ENCODE assay signal across 9 mouse cellular contexts in genomic region chr4:87788691-87789090, GRCm38 (mm10).
DNase-seq lines count a peak whose midpoint lies in the region; ATAC-seq and TF ChIP-seq lines count a peak whose summit lies in the region.
"Had no signal": no experiment of that assay in that cellular context is flagged by ENCODE, and none has a peak within 500 bp of the region (broad histone marks: within the 10 kb centered on the region; RNA-seq: fewer than 3 reads in every experiment).

No protein-coding gene starts in this region.

- 76% methylated on average over 8 of the region's 8 CpGs for WGBS in kidney, embryonic 16.5 days

- H3K4me2 ChIP-seq in kidney, embryonic 16.5 days (replicated peaks; ENCODE audit: low read depth, low read length) = no peak overlapping the region
- H3K4me2 ChIP-seq: embryonic facial prominence, embryonic 15.5 days had no signal

- peak; percentile 41 for DNase-seq in kidney, adult 18-20 months
- DNase-seq in CD4-positive, CD25-positive, alpha-beta regulatory T cell, adult 2 months (ENCODE audit: low read depth, low spot score) = peak; percentile 72
- peak; percentile 34 to 75 for DNase-seq in adrenal gland, adult (ENCODE audit: inconsistent age in 2 of 2, low spot score in 1 of 2)
- peak; percentile 46 to 75 for DNase-seq in kidney, postnatal 25 days
- no peak for DNase-seq in MN1 (ENCODE audit: low spot score)

- ATAC-seq in kidney, embryonic 16.5 days (ENCODE audit: low FRiP score, low TSS enrichment) = no peak
- ATAC-seq in megakaryocyte progenitor cell, adult 5-6 weeks (replicated peaks; ENCODE audit: poor library complexity) = peak; percentile 93

- peaks cover 11% of the 10 kb centered on the region for H3K4me1 ChIP-seq in kidney, embryonic 16.5 days (ENCODE audit: insufficient read depth, low read length)
- peaks cover 3% of the 10 kb centered on the region; the same call in 1 of the 2 replicates for H3K4me1 ChIP-seq in cortical plate, adult 2 months (ENCODE audit: control insufficient read depth, insufficient read depth, low read length)

- no peaks in the 10 kb centered on the region for H3K27me3 ChIP-seq in kidney, embryonic 16.5 days (ENCODE audit: insufficient read depth, low read length)
- H3K27me3 ChIP-seq: embryonic facial prominence, embryonic 15.5 days had no signal

- H3K27ac ChIP-seq in kidney, embryonic 16.5 days (ENCODE audit: low read length) = no peak overlapping the region
- H3K27ac ChIP-seq in cortical plate, adult 2 months (ENCODE audit: insufficient read depth, low read length) = no peak overlapping the region
- H3K27ac ChIP-seq: embryonic facial prominence, embryonic 15.5 days had no signal

- no peak overlapping the region for H3K9ac ChIP-seq in kidney, embryonic 16.5 days (replicated peaks; ENCODE audit: low read length)
- H3K9ac ChIP-seq: embryonic facial prominence, embryonic 15.5 days had no signal

- TF ChIP-seq POLR2A in cortical plate, adult 2 months (IDR thresholded peaks at IDR 0.05; ENCODE audit: extremely low read depth, insufficient read depth, low read length) = no peak

- peak; percentile 20; the same call in 1 of the 2 replicates for TF ChIP-seq CTCF in cortical plate, adult 2 months (IDR thresholded peaks at IDR 0.05; ENCODE audit: extremely low read depth, insufficient read depth, low read length)

- H3K9me3 ChIP-seq in kidney, embryonic 16.5 days (ENCODE audit: low read length) = no peaks in the 10 kb centered on the region
- H3K9me3 ChIP-seq: embryonic facial prominence, embryonic 15.5 days had no signal

- peaks cover 22% of the 10 kb centered on the region for H3K36me3 ChIP-seq in kidney, embryonic 16.5 days (ENCODE audit: insufficient read depth, low read length)

- no peak overlapping the region for H3K4me3 ChIP-seq in kidney, embryonic 16.5 days (ENCODE audit: low read length)
- no peak overlapping the region for H3K4me3 ChIP-seq in cortical plate, adult 2 months (ENCODE audit: insufficient read depth, low read length)
- H3K4me3 ChIP-seq: embryonic facial prominence, embryonic 15.5 days had no signal
